Mouse (Mus musculus) forebrain, embryonic 11.5 days (tissue): ENCODE measurements at regions not wholly inside any gene's neighbourhood (a gene's known extent, or its start where the extent isn't known, plus 50 kb on each side); places are given as distances from the start of the nearest gene placed in this dataset.

Experiments
- ATAC-seq: fragments of 200-750 bp; cut with Nextera tagmentation; replicated peaks from 2 replicates; pipeline ENCODE4 v1.8.0; 2017; ENCODE audit warnings: moderate TSS enrichment; ENCODE audit not compliant: low FRiP score
- DNase-seq: peaks from one replicate; pipeline ENCODE4 v3.0.0-alpha.2; 2017; ENCODE audit warnings: low spot score
- H3K27ac ChIP-seq: fragments of 300-500 bp; sonication (generic); 2 replicates; pipeline ENCODE4 v1.5.1; 2014; ENCODE audit warnings: low read depth, low read length
- H3K27me3 ChIP-seq: fragments of 300-500 bp; sonication (generic); 2 replicates; pipeline ENCODE4 v1.6.1; 2014; ENCODE audit warnings: mild to moderate bottlenecking, low read length, mixed read lengths; ENCODE audit not compliant: control insufficient read depth, insufficient read depth
- H3K36me3 ChIP-seq: fragments of 300-500 bp; sonication (generic); 2 replicates; pipeline ENCODE4 v1.6.1; 2014; ENCODE audit warnings: mild to moderate bottlenecking, low read length, moderate library complexity, mixed read lengths; ENCODE audit not compliant: control insufficient read depth, insufficient read depth
- H3K4me1 ChIP-seq: fragments of 300-500 bp; sonication (generic); replicated peaks from 2 replicates; pipeline ENCODE4 v1.6.1; 2014; ENCODE audit warnings: low read length, mixed read lengths; ENCODE audit not compliant: control insufficient read depth, insufficient read depth
- H3K4me2 ChIP-seq: fragments of 300-500 bp; sonication (generic); 2 replicates; pipeline ENCODE4 v1.6.1; 2014; ENCODE audit warnings: low read depth, mild to moderate bottlenecking, low read length, moderate library complexity, mixed read lengths; ENCODE audit not compliant: severe bottlenecking
- H3K4me3 ChIP-seq: fragments of 300-500 bp; sonication (generic); 2 replicates; pipeline ENCODE4 v1.5.1; 2014; ENCODE audit warnings: low read depth, low read length
- H3K9ac ChIP-seq: fragments of 300-500 bp; sonication (generic); 2 replicates; pipeline ENCODE4 v1.6.1; 2014; ENCODE audit warnings: low read length
- H3K9me3 ChIP-seq: fragments of 300-500 bp; sonication (generic); 2 replicates; pipeline ENCODE4 v1.6.1; 2016; ENCODE audit warnings: low read length, mixed read lengths; ENCODE audit not compliant: control insufficient read depth
- WGBS: fragments of 180-500 bp; shearing (Covaris S2); extraction: QIAGEN DNeasy Blood & Tissue Kit; methylation state at CpG from one replicate; pipeline ENCODE4 v1.1.7; 2014; 5-methylcytosine and 5-hydroxymethylcytosine counted together

DNA sequence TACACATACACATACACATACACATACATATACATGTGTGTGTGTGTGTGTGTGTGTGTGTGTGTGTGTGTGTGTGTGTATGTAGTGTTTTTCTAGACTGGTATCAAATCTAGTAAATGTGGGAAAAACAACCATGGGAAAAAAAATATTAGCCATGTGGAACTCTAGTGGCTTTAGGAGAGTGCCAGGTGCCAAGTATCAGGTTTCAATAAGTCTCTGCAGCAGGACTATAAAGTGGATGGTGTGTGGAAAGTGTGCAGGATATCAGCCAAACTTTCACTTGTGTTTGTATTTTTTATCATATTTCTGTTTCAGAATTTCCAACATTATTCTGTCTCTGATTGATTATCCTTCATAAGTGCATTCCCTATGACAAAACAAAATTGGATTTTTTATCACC, 653.3 kb upstream of the Fam98a start:
- Histone ChIP-seq H3K36me3 (no peaks in the 10 kb centered on the region), H3K27me3 (no peaks in the 10 kb centered on the region), H3K27ac (no peak overlapping the region), H3K9me3 (no peaks in the 10 kb centered on the region), H3K9ac (no peak overlapping the region), H3K4me2 (no peak overlapping the region), H3K4me3 (no peak overlapping the region), H3K4me1 (no peaks in the 10 kb centered on the region)
- DNase-seq (no peak), ATAC-seq (no peak)

- Histone ChIP-seq H3K4me1 (no peaks in the 10 kb centered on the region; the same call in 1 of the 2 replicates), H3K9me3 (no peaks in the 10 kb centered on the region), H3K27me3 (no peaks in the 10 kb centered on the region), H3K9ac (no peak overlapping the region), H3K27ac (no peak overlapping the region), H3K36me3 (no peaks in the 10 kb centered on the region), H3K4me3 (no peak overlapping the region), H3K4me2 (no peak overlapping the region)
- DNase-seq (no peak), ATAC-seq (peak; percentile 72)
- WGBS, result 21% methylated on average over 2 of the region's 2 CpGs
These were observed 633.1 kb upstream of the Fam98a start for GRCm38 (mm10) chr17:76184813-76185212.

DNA sequence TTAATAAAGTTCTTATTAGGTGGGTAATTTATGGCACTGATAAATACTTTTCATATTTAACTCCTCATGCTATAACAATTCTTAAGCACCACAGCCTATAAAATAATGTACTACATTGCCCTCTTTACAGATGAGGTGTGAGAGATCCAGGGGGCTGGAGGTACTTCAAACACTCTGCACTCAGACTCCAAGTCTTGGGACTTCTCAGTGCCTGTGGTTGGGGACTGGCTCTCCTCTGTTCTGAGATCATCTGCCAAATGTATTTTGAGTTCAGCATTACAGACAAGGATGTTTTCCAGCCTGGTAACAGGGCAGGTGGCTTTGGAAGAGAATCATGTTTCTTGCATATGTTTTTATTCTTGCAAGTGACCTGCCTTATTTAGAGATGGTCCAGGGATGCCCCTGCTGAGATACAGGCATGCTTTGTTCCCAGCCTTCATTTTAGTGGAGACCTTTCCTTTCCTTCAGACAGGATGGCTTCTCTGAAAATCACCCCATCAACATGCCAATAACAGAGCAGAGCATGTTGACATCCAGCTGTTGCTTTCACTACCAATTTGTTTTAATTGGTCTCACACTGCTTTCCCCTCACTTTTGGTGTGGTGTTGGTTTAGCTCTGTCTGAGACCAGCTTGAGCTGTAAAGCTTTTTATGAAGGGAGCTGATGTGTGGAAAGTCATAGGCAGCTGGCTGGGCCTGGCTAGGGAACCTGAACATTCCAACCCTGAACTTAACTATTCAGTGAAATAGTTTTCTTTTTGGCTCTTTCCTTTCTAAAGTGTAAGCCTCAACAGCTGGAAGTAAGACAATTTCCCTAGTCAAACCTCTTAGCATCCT, 585.1 kb upstream of the Fam98a start:
- no peaks in the 10 kb centered on the region for H3K27me3 ChIP-seq
- H3K36me3 ChIP-seq, result no peaks in the 10 kb centered on the region
- H3K4me1 ChIP-seq, result no peaks in the 10 kb centered on the region
- H3K4me2 ChIP-seq, result no peak overlapping the region
- no peak overlapping the region for H3K9ac ChIP-seq
- no peak overlapping the region for H3K4me3 ChIP-seq
- ATAC-seq, result 0 out of 2 replicates have a peak, but pooled peaks have one; percentile 33
- no peak overlapping the region for H3K27ac ChIP-seq
- DNase-seq, result no peak
- no peaks in the 10 kb centered on the region for H3K9me3 ChIP-seq

GRCm38 (mm10) chr17:76134030-76134429, 582.3 kb upstream of the Fam98a start:
- H3K4me1 ChIP-seq, result no peaks in the 10 kb centered on the region
- no peak overlapping the region for H3K9ac ChIP-seq
- H3K4me2 ChIP-seq, result no peak overlapping the region
- no peaks in the 10 kb centered on the region for H3K9me3 ChIP-seq
- H3K27me3 ChIP-seq, result no peaks in the 10 kb centered on the region
- ATAC-seq, result no peak
- H3K27ac ChIP-seq, result no peak overlapping the region
- H3K4me3 ChIP-seq, result no peak overlapping the region
- no peaks in the 10 kb centered on the region for H3K36me3 ChIP-seq
- no peak for DNase-seq
- WGBS, result 80% methylated on average over 3 of the region's 3 CpGs

DNA sequence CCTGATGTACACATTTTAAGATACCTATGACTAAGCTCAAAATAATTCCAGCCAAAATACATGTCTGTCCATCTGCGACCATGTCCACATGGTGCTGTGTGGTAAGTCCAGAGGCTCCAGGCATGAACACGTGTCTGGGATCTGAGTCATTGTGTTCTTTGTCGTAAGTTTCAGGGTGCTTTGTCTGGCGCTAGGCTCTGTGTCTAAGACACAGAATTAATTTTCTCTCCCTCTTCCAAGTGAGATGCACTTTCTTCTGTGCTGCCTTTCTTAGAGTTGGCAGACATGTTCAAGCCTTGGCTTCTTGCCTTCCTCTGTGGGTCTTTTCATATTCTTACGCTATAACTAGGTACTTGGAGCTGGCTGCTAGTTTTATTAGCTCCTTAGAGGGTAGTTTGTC, 573.5 kb upstream of the Fam98a start:
- no peaks in the 10 kb centered on the region for H3K36me3 ChIP-seq
- DNase-seq, result no peak
- H3K27ac ChIP-seq, result no peak overlapping the region
- H3K9me3 ChIP-seq, result no peaks in the 10 kb centered on the region
- no peaks in the 10 kb centered on the region for H3K4me1 ChIP-seq
- H3K4me2 ChIP-seq, result no peak overlapping the region
- H3K4me3 ChIP-seq, result no peak overlapping the region
- no peak overlapping the region for H3K9ac ChIP-seq
- no peaks in the 10 kb centered on the region for H3K27me3 ChIP-seq
- 82% methylated on average over 5 of the region's 5 CpGs for WGBS
- no peak for ATAC-seq

DNA sequence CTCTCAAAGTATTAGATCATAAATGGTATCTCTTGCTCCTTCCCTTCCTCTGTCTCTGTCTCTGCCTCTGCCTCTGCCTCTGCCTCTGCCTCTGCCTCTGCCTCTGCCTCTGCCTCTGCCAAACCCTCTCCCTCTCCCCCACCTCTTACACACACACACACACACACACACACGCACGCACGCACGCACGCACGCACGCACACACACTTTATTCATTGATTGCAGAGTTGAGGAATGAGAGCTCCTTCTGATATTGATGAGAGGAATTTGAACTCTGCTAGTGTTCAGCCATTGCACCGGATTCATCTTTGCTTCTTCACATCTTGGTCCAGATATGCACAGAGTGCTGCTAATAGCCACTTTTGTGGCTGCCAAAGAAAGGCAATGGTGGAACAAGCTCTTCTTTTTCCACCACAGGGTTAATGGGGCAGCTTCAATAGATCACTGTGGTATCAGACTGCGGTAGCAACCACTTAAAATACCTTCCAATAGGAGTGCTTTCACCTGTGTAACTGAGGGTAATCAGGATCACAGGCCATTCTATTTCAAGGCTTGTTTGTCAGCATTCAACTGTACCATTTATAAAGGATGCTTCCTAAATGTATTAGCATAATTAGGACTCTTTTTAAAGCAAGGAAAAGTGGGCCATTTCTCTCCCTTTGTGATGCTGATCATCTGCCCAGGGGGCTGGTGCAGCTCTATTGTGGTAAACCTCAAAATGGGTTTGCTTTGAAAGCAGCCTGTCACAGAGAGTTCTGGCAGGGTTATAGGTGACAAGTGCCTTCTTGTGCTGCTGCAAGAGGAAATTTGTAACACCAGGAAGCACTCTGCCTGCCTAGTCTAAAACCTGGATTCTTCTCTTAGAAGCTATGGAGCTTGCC, 559.8 kb upstream of the Fam98a start:
- Histone ChIP-seq H3K27ac (no peak overlapping the region), H3K27me3 (peaks cover 5% of the 10 kb centered on the region), H3K36me3 (no peaks in the 10 kb centered on the region), H3K4me2 (no peak overlapping the region), H3K9me3 (no peaks in the 10 kb centered on the region), H3K4me3 (no peak overlapping the region), H3K9ac (no peak overlapping the region), H3K4me1 (peaks cover 5% of the 10 kb centered on the region; the same call in 1 of the 2 replicates)
- DNase-seq, result peak; percentile 55
- ATAC-seq, result peak; percentile 91
- 51% methylated on average over 9 of the region's 9 CpGs for WGBS

DNA sequence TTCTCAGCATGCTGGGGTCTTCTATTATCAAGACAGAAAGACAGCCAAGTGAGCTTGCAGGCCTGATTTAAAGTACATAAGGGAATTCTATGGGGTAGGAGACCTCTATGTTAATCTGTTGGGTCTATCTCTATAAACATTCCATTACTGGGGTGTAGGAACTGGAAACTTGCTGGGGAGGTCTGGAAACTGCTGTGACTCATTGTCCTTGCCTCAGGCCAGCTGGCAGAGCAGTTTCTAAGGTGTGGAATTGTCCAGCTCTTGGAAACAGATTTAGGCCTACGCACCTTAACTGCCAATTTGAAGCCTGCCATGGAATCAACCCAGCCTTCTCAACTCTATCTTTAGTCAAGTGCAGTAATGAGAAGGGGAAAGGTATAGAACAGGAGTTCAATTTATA, 559.1 kb upstream of the Fam98a start:
- WGBS, result 84% methylated on average over 1 of the region's 1 CpGs
- no peak for DNase-seq
- Histone ChIP-seq H3K9ac (no peak overlapping the region), H3K27ac (no peak overlapping the region), H3K36me3 (no peaks in the 10 kb centered on the region), H3K27me3 (peaks cover 5% of the 10 kb centered on the region), H3K4me3 (no peak overlapping the region), H3K4me1 (peaks cover 5% of the 10 kb centered on the region; the same call in 1 of the 2 replicates), H3K4me2 (no peak overlapping the region), H3K9me3 (no peaks in the 10 kb centered on the region)
- ATAC-seq, result no peak

DNA sequence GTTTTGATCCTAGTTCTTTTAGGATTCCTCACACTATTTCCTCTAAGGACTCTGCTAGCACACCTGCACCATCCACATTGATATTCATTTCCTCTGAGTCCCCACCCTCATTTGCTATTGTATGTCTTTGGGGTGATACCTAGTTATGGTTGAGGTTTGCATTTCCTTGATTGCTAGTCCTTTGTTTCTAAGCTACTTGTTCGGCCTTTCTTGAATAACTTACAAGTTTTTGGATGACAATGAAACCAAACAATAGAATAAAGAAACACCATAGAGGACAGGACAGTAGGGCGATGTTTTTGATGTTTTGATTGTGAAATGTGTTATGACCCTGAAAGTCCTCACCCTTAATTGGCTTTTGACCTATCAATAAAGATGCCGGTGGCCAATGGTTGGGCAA, 531.8 kb upstream of the Fam98a start:
- no peak for DNase-seq
- 90% methylated on average over 3 of the region's 3 CpGs for WGBS

More for the DNA sequence above, 531.8 kb upstream of the Fam98a start:
- no peaks in the 10 kb centered on the region for H3K27me3 ChIP-seq
- H3K27ac ChIP-seq, result no peak overlapping the region
- no peaks in the 10 kb centered on the region for H3K4me1 ChIP-seq
- H3K9me3 ChIP-seq, result no peaks in the 10 kb centered on the region
- no peaks in the 10 kb centered on the region for H3K36me3 ChIP-seq
- no peak overlapping the region for H3K9ac ChIP-seq
- H3K4me3 ChIP-seq, result no peak overlapping the region
- no peak overlapping the region for H3K4me2 ChIP-seq
- no peak for ATAC-seq
